Mouse (Mus musculus): ENCODE data around the gene Ralgapa2. TPM values are rescaled to one million over a fixed set of nuclear protein-coding genes. Genes with fewer than 3 reads are reported as not detected.

Ralgapa2 gene
- total and polyA plus RNA-seq, 3 experiments = 9.2 to 9.6 TPM; not detected in 1

- Histone ChIP-seq H3K9ac (ENCODE audit: control insufficient read depth, low read depth, low read length, poor library complexity, severe bottlenecking) (no peak overlapping the region), H3K27me3 (ENCODE audit: control insufficient read depth in 1 of 2, insufficient read depth in 2 of 2, low read length in 2 of 2) (no peaks in the 10 kb centered on the region), H3K27ac (ENCODE audit: control insufficient read depth, low read depth, low read length) (peak overlapping the region; percentile 31; the same call in 1 of the 2 replicates), H3K9me3 (replicated peaks; ENCODE audit: insufficient read depth, low read length) (no peaks in the 10 kb centered on the region), H3K36me3 (ENCODE audit: control insufficient read depth in 1 of 2, insufficient read depth in 2 of 2, low read length in 2 of 2) (peaks cover 0 to 31% of the 10 kb centered on the region in 2 experiments; a peak in 2 of 4 replicates), H3K4me1 (ENCODE audit: control insufficient read depth in 1 of 2, insufficient read depth in 2 of 2, low read length in 2 of 2) (peaks cover 19 to 20% of the 10 kb centered on the region in 2 experiments), H3K79me2 (ENCODE audit: control insufficient read depth, insufficient read depth, low read length, poor library complexity) (0 out of 2 replicates have a peak, but pooled peaks cover 3% of the 10 kb centered on the region), H3K4me3 (ENCODE audit: control insufficient read depth in 1 of 2, insufficient read depth in 1 of 2, low read depth in 2 of 2, low read length in 2 of 2) (no peak overlapping the region)
- TF ChIP-seq USF1 (IDR thresholded peaks at IDR 0.05; ENCODE audit: low read depth, low read length) = peak; percentile 73; the same call in 1 of the 2 replicates
- no peak for TF ChIP-seq ELF1 (IDR thresholded peaks at IDR 0.05; ENCODE audit: low read depth, low read length)
- TF ChIP-seq GABPA (IDR thresholded peaks at IDR 0.05; ENCODE audit: low read depth, low read length) = no peak
- TF ChIP-seq USF2 (IDR thresholded peaks at IDR 0.05; ENCODE audit: borderline replicate concordance in 1 of 2, insufficient read depth in 1 of 2, low read depth in 1 of 2, low read length in 2 of 2) = 0 out of 4 replicates have a peak, but pooled peaks of 1 of the 2 experiments have one; percentile 3
- peak in 1 of 2 experiments; percentile 28; a peak in 2 of 4 replicates for TF ChIP-seq EP300 (IDR thresholded peaks at IDR 0.05; ENCODE audit: low read depth in 1 of 2, low read length in 2 of 2)
- TF ChIP-seq MEF2A (IDR thresholded peaks at IDR 0.05; ENCODE audit: extremely low read depth, insufficient replicate concordance, low read depth, low read length, poor library complexity, severe bottlenecking) = no peak
- no peak for TF ChIP-seq CHD1 (IDR thresholded peaks at IDR 0.05; ENCODE audit: low read depth, low read length)
- no peak for TF ChIP-seq MXI1 (IDR thresholded peaks at IDR 0.05; ENCODE audit: low read depth, low read length)
- TF ChIP-seq HCFC1 (IDR thresholded peaks at IDR 0.05; ENCODE audit: low read depth, low read length) = no peak
- no peak for TF ChIP-seq GATA1 (IDR thresholded peaks at IDR 0.05; ENCODE audit: low read depth, low read length)
- no peak; the same call in 1 of the 2 replicates for TF ChIP-seq RCOR1 (IDR thresholded peaks at IDR 0.05; ENCODE audit: low read depth, low read length)
- peak; percentile 55; the same call in 1 of the 2 replicates for TF ChIP-seq ETS1 (IDR thresholded peaks at IDR 0.05; ENCODE audit: low read depth, low read length)
- no peak for TF ChIP-seq SMC3 (IDR thresholded peaks at IDR 0.05; ENCODE audit: low read depth, low read length)
- no peak for TF ChIP-seq CTCF (IDR thresholded peaks at IDR 0.05 in 2 of 3, conservative IDR thresholded peaks at IDR 0.05 in 1 of 3; ENCODE audit: control insufficient read depth in 1 of 3, insufficient read depth in 1 of 3, low read depth in 2 of 3, low read length in 3 of 3, poor library complexity in 1 of 3, severe bottlenecking in 1 of 3)
- TF ChIP-seq MAFK (IDR thresholded peaks at IDR 0.05; ENCODE audit: borderline replicate concordance, low read depth, low read length) = peak; percentile 63; the same call in 1 of the 2 replicates
- TF ChIP-seq POLR2A (IDR thresholded peaks at IDR 0.05; ENCODE audit: control insufficient read depth in 1 of 2, insufficient read depth in 1 of 2, low read depth in 1 of 2, low read length in 2 of 2, poor library complexity in 1 of 2) = no peak
- no peak for TF ChIP-seq NRF1 (IDR thresholded peaks at IDR 0.05; ENCODE audit: insufficient read depth, low read depth, low read length, poor library complexity, severe bottlenecking)
- TF ChIP-seq RAD21 (IDR thresholded peaks at IDR 0.05; ENCODE audit: low read depth, low read length) = no peak
- no peak for TF ChIP-seq KAT2A (conservative IDR thresholded peaks at IDR 0.05; ENCODE audit: low read depth, low read length)
- no peak for TF ChIP-seq JUND (IDR thresholded peaks at IDR 0.05; ENCODE audit: low read depth, low read length)
- no peak for TF ChIP-seq MAZ (IDR thresholded peaks at IDR 0.05; ENCODE audit: low read depth, low read length)
- no peak for TF ChIP-seq BHLHE40 (IDR thresholded peaks at IDR 0.05; ENCODE audit: borderline replicate concordance, low read depth, low read length)
- TF ChIP-seq ZC3H11A (IDR thresholded peaks at IDR 0.05; ENCODE audit: low read depth, low read length) = no peak
- no peak for TF ChIP-seq ZMIZ1 (IDR thresholded peaks at IDR 0.05; ENCODE audit: low read depth, low read length)
- TF ChIP-seq SIN3A (IDR thresholded peaks at IDR 0.05; ENCODE audit: low read length) = 0 out of 2 replicates have a peak, but pooled peaks have one; percentile 24
- no peak for DNase-seq (ENCODE audit: low read depth, low spot score)
Measured at GRCm38 (mm10) chr2:146499111-146499510, 13.0 kb downstream of the Ralgapa2 start.
